Mouse (Mus musculus): Measurements from ENCODE around the gene Frmd4b. TPM values are rescaled to one million over a fixed set of nuclear protein-coding genes. Genes with fewer than 3 reads are reported as not detected.

Gene Frmd4b
- polyA plus RNA-seq, 1 experiment from 2014 or later = 46.3 TPM

- 92% methylated on average over 6 of the region's 6 CpGs for WGBS
Observed at GRCm38 (mm10) chr6:97239360-97239759, 378.0 kb downstream of the Frmd4b start.

More at GRCm38 (mm10) chr6:97239360-97239759, 378.0 kb downstream of the Frmd4b start:
- Histone ChIP-seq H3K4me3 (no peak overlapping the region), H3K9ac (no peak overlapping the region), H3K4me2 (replicated peaks) (no peak overlapping the region), H3K27ac (no peak overlapping the region), H3K4me1 (peaks cover 5% of the 10 kb centered on the region; the same call in 1 of the 2 replicates), H3K27me3 (replicated peaks) (no peaks in the 10 kb centered on the region), H3K9me3 (peaks cover 5% of the 10 kb centered on the region; the same call in 1 of the 2 replicates), H3K36me3 (no peaks in the 10 kb centered on the region)
- no peak for ATAC-seq (ENCODE audit: low FRiP score, low read depth)

Other genes starting within 250 kb of the Frmd4b start
- 0.77 and 0.87 TPM in 2 replicates for gene Mitf, start 189.5 kb upstream of the Frmd4b start, polyA plus RNA-seq (2016; fragmentation: Nextera tagmentation; extraction: Ambion mirVana)